ENCODE assay signal across 11 mouse cellular contexts in genomic region chr15:36969794-36970193, GRCm38 (mm10). TPM values are rescaled to one million over a fixed set of nuclear protein-coding genes. Genes with fewer than 3 reads are reported as not detected.
DNase-seq lines count a peak whose midpoint lies in the region; ATAC-seq and TF ChIP-seq lines count a peak whose summit lies in the region.
"Had no signal": no experiment of that assay in that cellular context is flagged by ENCODE, and none has a peak within 500 bp of the region (broad histone marks: within the 10 kb centered on the region; RNA-seq: fewer than 3 reads in every experiment).

No protein-coding gene starts in this region.

- no peaks in the 10 kb centered on the region for H3K36me3 ChIP-seq in hindbrain, embryonic 14.5 days (replicated peaks; ENCODE audit: control insufficient read depth, insufficient read depth)
- no peaks in the 10 kb centered on the region for H3K36me3 ChIP-seq in hindbrain, embryonic 10.5 days
- H3K36me3 ChIP-seq in MEL (ENCODE audit: control insufficient read depth in 1 of 2, insufficient read depth in 2 of 2, low read length in 2 of 2) = peaks cover 0 to 21% of the 10 kb centered on the region in 2 experiments; a peak in 2 of 4 replicates
- no peaks in the 10 kb centered on the region for H3K36me3 ChIP-seq in splenic B cell, adult 2 months (ENCODE audit: control insufficient read depth, insufficient read depth, low read length, poor library complexity, severe bottlenecking)
- H3K36me3 ChIP-seq: embryonic facial prominence, embryonic 12.5 days; liver, embryonic 13.5 days; midbrain, embryonic 12.5 days had no signal

- H3K79me2 ChIP-seq in MEL (ENCODE audit: control insufficient read depth, insufficient read depth, low read length, poor library complexity) = no peaks in the 10 kb centered on the region

- WGBS in hindbrain, embryonic 14.5 days = 87% methylated on average over 5 of the region's 5 CpGs
- 86% methylated on average over 5 of the region's 5 CpGs for WGBS in hindbrain, embryonic 10.5 days

- no peaks in the 10 kb centered on the region for H3K27me3 ChIP-seq in hindbrain, embryonic 14.5 days (ENCODE audit: control insufficient read depth, insufficient read depth, low read length)
- H3K27me3 ChIP-seq in hindbrain, embryonic 10.5 days (ENCODE audit: insufficient read depth, poor library complexity, severe bottlenecking) = peaks cover 8% of the 10 kb centered on the region; the same call in 1 of the 2 replicates
- H3K27me3 ChIP-seq in MEL (ENCODE audit: control insufficient read depth in 1 of 2, insufficient read depth in 2 of 2, low read length in 2 of 2) = no peaks in the 10 kb centered on the region
- no peaks in the 10 kb centered on the region for H3K27me3 ChIP-seq in splenic B cell, adult 2 months (ENCODE audit: control insufficient read depth, insufficient read depth, low read length, poor library complexity, severe bottlenecking)
- H3K27me3 ChIP-seq: embryonic facial prominence, embryonic 12.5 days; midbrain, embryonic 12.5 days had no signal

- no peak for DNase-seq in hindbrain, embryonic 14.5 days (ENCODE audit: low spot score)
- DNase-seq in hindbrain, embryonic 10.5 days (ENCODE audit: low spot score) = no peak
- peak; percentile 37 for DNase-seq in retina, postnatal 1 day
- no peak for DNase-seq in retina, embryonic 14.5 days (ENCODE audit: low spot score)
- DNase-seq in MEL (ENCODE audit: low read depth, low spot score) = peak; percentile 63
- DNase-seq in splenic B cell, adult 2 months (ENCODE audit: low read depth, low spot score) = peak; percentile 19
- no peak for DNase-seq in thymus, adult 18-20 months
- DNase-seq: liver, embryonic 13.5 days had no signal

- H3K9me3 ChIP-seq in hindbrain, embryonic 14.5 days (ENCODE audit: control insufficient read depth, low read length) = no peaks in the 10 kb centered on the region
- no peaks in the 10 kb centered on the region for H3K9me3 ChIP-seq in hindbrain, embryonic 10.5 days
- H3K9me3 ChIP-seq in MEL (replicated peaks; ENCODE audit: insufficient read depth, low read length) = no peaks in the 10 kb centered on the region
- H3K9me3 ChIP-seq: embryonic facial prominence, embryonic 12.5 days; liver, embryonic 13.5 days; midbrain, embryonic 12.5 days had no signal

- TF ChIP-seq POLR2A in MEL (IDR thresholded peaks at IDR 0.05; ENCODE audit: control insufficient read depth in 1 of 2, insufficient read depth in 1 of 2, low read depth in 1 of 2, low read length in 2 of 2, poor library complexity in 1 of 2) = no peak

- no peak for TF ChIP-seq EP300 in MEL (IDR thresholded peaks at IDR 0.05; ENCODE audit: low read depth in 1 of 2, low read length in 2 of 2)

- no peak overlapping the region for H3K4me3 ChIP-seq in hindbrain, embryonic 14.5 days (replicated peaks; ENCODE audit: low read length)
- H3K4me3 ChIP-seq in hindbrain, embryonic 10.5 days = no peak overlapping the region
- no peak overlapping the region for H3K4me3 ChIP-seq in MEL (ENCODE audit: control insufficient read depth in 1 of 2, insufficient read depth in 1 of 2, low read depth in 2 of 2, low read length in 2 of 2)
- H3K4me3 ChIP-seq: embryonic facial prominence, embryonic 12.5 days; liver, embryonic 13.5 days; midbrain, embryonic 12.5 days had no signal

- no peak overlapping the region for H3K4me2 ChIP-seq in hindbrain, embryonic 14.5 days (replicated peaks)
- H3K4me2 ChIP-seq: embryonic facial prominence, embryonic 12.5 days; heart, embryonic 11.5 days; liver, embryonic 13.5 days; midbrain, embryonic 12.5 days had no signal

- peak; percentile 46 to 62 (median 59) for TF ChIP-seq CTCF in MEL (IDR thresholded peaks at IDR 0.05 in 2 of 3, conservative IDR thresholded peaks at IDR 0.05 in 1 of 3; ENCODE audit: control insufficient read depth in 1 of 3, insufficient read depth in 1 of 3, low read depth in 2 of 3, low read length in 3 of 3, poor library complexity in 1 of 3, severe bottlenecking in 1 of 3)

- peak; percentile 61 for TF ChIP-seq RAD21 in MEL (IDR thresholded peaks at IDR 0.05; ENCODE audit: low read depth, low read length)

- no peak overlapping the region for H3K9ac ChIP-seq in hindbrain, embryonic 14.5 days
- no peak overlapping the region for H3K9ac ChIP-seq in MEL (ENCODE audit: control insufficient read depth, low read depth, low read length, poor library complexity, severe bottlenecking)
- H3K9ac ChIP-seq: embryonic facial prominence, embryonic 12.5 days; liver, embryonic 13.5 days; midbrain, embryonic 12.5 days had no signal

- peak overlapping the region; percentile 96 for H3K27ac ChIP-seq in hindbrain, embryonic 14.5 days
- H3K27ac ChIP-seq in hindbrain, embryonic 10.5 days = no peak overlapping the region
- H3K27ac ChIP-seq in MEL (ENCODE audit: control insufficient read depth, low read depth, low read length) = no peak overlapping the region
- H3K27ac ChIP-seq: embryonic facial prominence, embryonic 12.5 days; liver, embryonic 13.5 days had no signal

- H3K4me1 ChIP-seq in hindbrain, embryonic 14.5 days (replicated peaks; ENCODE audit: control insufficient read depth, insufficient read depth, low read length) = peaks cover 32% of the 10 kb centered on the region
- peaks cover 26% of the 10 kb centered on the region for H3K4me1 ChIP-seq in hindbrain, embryonic 10.5 days (replicated peaks)
- H3K4me1 ChIP-seq in MEL (ENCODE audit: control insufficient read depth in 1 of 2, insufficient read depth in 2 of 2, low read length in 2 of 2) = peaks cover 14 to 23% of the 10 kb centered on the region in 2 experiments

- no peak for ATAC-seq in hindbrain, embryonic 14.5 days (ENCODE audit: low FRiP score)

TF ChIP-seq in MEL, 35 proteins besides CTCF, POLR2A, EP300 and RAD21:
- TF ChIP-seq USF1 (IDR thresholded peaks at IDR 0.05; ENCODE audit: low read depth, low read length) (no peak), ZC3H11A (IDR thresholded peaks at IDR 0.05; ENCODE audit: low read depth, low read length) (peak; percentile 57), SMC3 (IDR thresholded peaks at IDR 0.05; ENCODE audit: low read depth, low read length) (peak; percentile 59), MYC (IDR thresholded peaks at IDR 0.05; ENCODE audit: low read depth, low read length) (peak; percentile 66; the same call in 1 of the 2 replicates)

RNA-seq across cellular contexts. Expression of gene Zfp706, which starts 37.8 kb away (rescaled TPM):
- polyA plus RNA-seq in hindbrain, embryonic 14.5 days (2014; fragmentation: Nextera tagmentation; extraction: Ambion mirVana) = 424 and 425 TPM in 2 replicates
- 459 and 460 TPM in 2 replicates for polyA plus RNA-seq in hindbrain, embryonic 10.5 days (2016; fragmentation: Nextera tagmentation; extraction: Ambion mirVana)
- 64.0 and 66.3 TPM in 2 replicates for total RNA-seq in MEL (2012; rRNA removed)
- polyA plus RNA-seq in MEL (2012; ENCODE audit: insufficient read depth in 1 of 2, insufficient read length in 2 of 2, low read depth in 1 of 2, low replicate concordance in 2 of 2, missing spikeins in 1 of 2) = 100 to 1,000 TPM in 1 of 2 experiments, 10 to 100 TPM in 1; 33.1 to 261 TPM

Comparison
In these comparisons a context has a peak if more than half of its experiments do, and no peak if none do; other contexts are left out.
1. DNase-seq: peak in retina, postnatal 1 day (single experiment), MEL (single experiment) and splenic B cell, adult 2 months (single experiment); none in hindbrain, embryonic 14.5 days (single experiment), hindbrain, embryonic 10.5 days (single experiment), retina, embryonic 14.5 days (single experiment) and thymus, adult 18-20 months (0 of 2).